Mouse (Mus musculus): ENCODE measurements around the gene Eif1ad. TPM values are rescaled to one million over a fixed set of nuclear protein-coding genes. Genes with fewer than 3 reads are reported as not detected.
A peak's percentile ranks its signal among the peaks of the same experiment; 100 is the strongest.
"Not testable (repeated sequence)": the region's sequence is repeated elsewhere in the genome, so short reads cannot be mapped to it uniquely, and the experiment has no call there.

The Eif1ad gene
- polyA plus RNA-seq, 1 experiment from 2014 or later = 89.4 TPM

- 2% methylated on average over 43 of the region's 43 CpGs for WGBS
- H3K27me3 ChIP-seq (ENCODE audit: low read depth, poor library complexity, severe bottlenecking) = no peaks in the 10 kb centered on the region
- peak within 1 kb of the TSS; percentile 90 for H3K27ac ChIP-seq (replicated peaks)
- peaks cover 41% of the 10 kb centered on the region for H3K4me1 ChIP-seq
- H3K9me3 ChIP-seq (replicated peaks) = no peaks in the 10 kb centered on the region
- peak within 1 kb of the TSS; percentile 100 for H3K4me3 ChIP-seq
- H3K36me3 ChIP-seq = peaks cover 29% of the 10 kb centered on the region
- peak; percentile 95 for DNase-seq (ENCODE audit: low spot score)
These were observed 22.2 kb downstream of the Eif1ad start, which contains the start of gene Sart1 for GRCm38 (mm10) chr19:5388588-5389242. Gene Sart1 (minus strand): TSS chr19:5388703.

GRCm38 (mm10) chr19:5389647-5390046 is 23.1 kb downstream of the Eif1ad start:
- Histone ChIP-seq H3K9me3 (replicated peaks) (no peaks in the 10 kb centered on the region), H3K4me1 (peaks cover 41% of the 10 kb centered on the region), H3K36me3 (peaks cover 20% of the 10 kb centered on the region), H3K4me3 (peak overlapping the region; percentile 100), H3K27me3 (ENCODE audit: low read depth, poor library complexity, severe bottlenecking) (no peaks in the 10 kb centered on the region), H3K27ac (replicated peaks) (peak overlapping the region; percentile 90)
- no peak for DNase-seq (ENCODE audit: low spot score)
- WGBS = 52% methylated on average over 12 of the region's 12 CpGs

DNA sequence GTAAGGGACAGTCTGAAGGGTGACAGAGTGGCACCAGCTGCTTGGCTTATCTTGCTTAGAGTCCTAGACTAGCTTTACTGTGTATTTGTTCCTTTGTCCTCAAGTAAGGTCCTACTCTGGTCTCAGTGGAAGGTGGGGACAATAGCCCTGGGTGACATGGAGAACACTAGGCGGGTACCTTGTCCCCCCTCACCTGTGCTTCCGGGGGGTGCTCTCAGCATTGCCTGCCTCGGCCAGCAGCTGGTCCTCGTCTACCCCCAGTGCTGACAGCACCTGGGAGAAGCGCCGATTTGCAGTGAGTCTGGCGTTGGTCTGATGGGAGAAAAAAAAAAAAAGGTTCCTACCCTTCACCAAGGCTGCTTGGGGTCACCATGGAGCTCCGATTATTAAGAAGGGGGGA is 23.9 kb downstream of the Eif1ad start:
- Histone ChIP-seq H3K9me3 (replicated peaks) (no peaks in the 10 kb centered on the region), H3K4me3 (peak overlapping the region; percentile 100), H3K4me1 (peaks cover 41% of the 10 kb centered on the region), H3K27me3 (ENCODE audit: low read depth, poor library complexity, severe bottlenecking) (no peaks in the 10 kb centered on the region), H3K27ac (replicated peaks) (no peak overlapping the region), H3K36me3 (peaks cover 12% of the 10 kb centered on the region)
- no peak for DNase-seq (ENCODE audit: low spot score)
- 85% methylated on average over 8 of the region's 8 CpGs for WGBS

- 83% methylated on average over 4 of the region's 4 CpGs for whole genome bisulfite sequencing
- no peak overlapping the region for H3K4me3 ChIP-seq
- H3K27ac ChIP-seq (replicated peaks) = no peak overlapping the region
- no peaks in the 10 kb centered on the region for H3K9me3 ChIP-seq (replicated peaks)
- DNase-seq (ENCODE audit: low spot score) = no peak
- no peaks in the 10 kb centered on the region for H3K36me3 ChIP-seq
- H3K4me1 ChIP-seq = peaks cover 25% of the 10 kb centered on the region
- no peaks in the 10 kb centered on the region for H3K27me3 ChIP-seq (ENCODE audit: low read depth, poor library complexity, severe bottlenecking)
These were observed 26.4 kb downstream of the Eif1ad start for GRCm38 (mm10) chr19:5392892-5393291.

DNA sequence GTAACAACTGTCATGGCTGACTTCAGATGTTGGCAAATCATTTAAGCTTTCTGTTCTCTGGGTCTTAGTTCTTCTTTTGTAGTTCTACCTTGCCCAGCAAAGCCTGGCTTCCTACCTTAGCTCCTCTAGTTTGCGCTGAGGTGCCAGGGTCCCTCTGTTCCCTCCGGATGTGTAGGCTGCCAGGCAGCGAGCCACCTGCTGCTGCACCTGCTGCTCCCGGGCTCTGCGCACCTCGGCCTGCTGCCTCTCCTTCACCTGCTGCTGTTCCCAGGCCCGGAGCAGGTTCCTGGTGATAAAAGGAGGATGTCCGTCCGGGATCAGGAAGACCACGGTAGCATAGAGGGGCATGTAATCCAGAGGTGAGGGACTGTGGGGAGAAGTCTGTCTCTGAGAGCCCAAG is 27.6 kb downstream of the Eif1ad start:
- Histone ChIP-seq H3K36me3 (no peaks in the 10 kb centered on the region), H3K4me1 (peaks cover 22% of the 10 kb centered on the region), H3K9me3 (replicated peaks) (no peaks in the 10 kb centered on the region), H3K4me3 (no peak overlapping the region), H3K27me3 (ENCODE audit: low read depth, poor library complexity, severe bottlenecking) (no peaks in the 10 kb centered on the region), H3K27ac (replicated peaks) (no peak overlapping the region)
- DNase-seq (ENCODE audit: low spot score) = no peak
- 57% methylated on average over 10 of the region's 10 CpGs for WGBS

DNA sequence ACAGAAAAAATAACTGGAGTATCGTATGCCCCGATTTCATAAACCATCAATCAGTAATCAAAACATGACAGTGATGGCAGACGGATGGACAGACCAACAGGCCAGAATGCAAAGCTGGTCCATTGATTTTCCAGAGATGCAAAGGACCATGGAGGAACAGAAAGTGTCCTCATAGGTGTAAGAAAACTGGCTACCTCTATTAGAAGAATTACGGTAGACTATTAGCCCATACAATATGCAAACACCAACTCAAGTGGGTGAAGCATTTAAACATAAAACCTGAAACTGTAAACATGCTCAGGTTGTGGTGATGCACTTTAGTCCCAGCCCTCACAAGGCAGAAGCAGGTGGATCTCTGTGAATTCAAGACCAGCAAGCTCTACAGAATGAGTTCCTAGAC is 28.8 kb downstream of the Eif1ad start:
- H3K27me3 ChIP-seq (ENCODE audit: low read depth, poor library complexity, severe bottlenecking) = no peaks in the 10 kb centered on the region
- no peak overlapping the region for H3K27ac ChIP-seq (replicated peaks)
- H3K4me1 ChIP-seq = peaks cover 10% of the 10 kb centered on the region
- no peak overlapping the region for H3K4me3 ChIP-seq
- H3K9me3 ChIP-seq (replicated peaks) = no peaks in the 10 kb centered on the region
- DNase-seq (ENCODE audit: low spot score) = no peak
- WGBS = 72% methylated on average over 4 of the region's 4 CpGs
- H3K36me3 ChIP-seq = no peaks in the 10 kb centered on the region

GRCm38 (mm10) chr19:5401073-5401472 is 34.5 kb downstream of the Eif1ad start:
- WGBS = 76% methylated on average over 4 of the region's 4 CpGs
- not testable (repeated sequence) for DNase-seq (ENCODE audit: low spot score); H3K4me3 ChIP-seq; H3K27me3 ChIP-seq (ENCODE audit: low read depth, poor library complexity, severe bottlenecking); H3K36me3 ChIP-seq; H3K4me1 ChIP-seq; H3K27ac ChIP-seq (replicated peaks); H3K9me3 ChIP-seq (replicated peaks)

- H3K4me1 ChIP-seq = peaks cover 12% of the 10 kb centered on the region
- H3K4me3 ChIP-seq = no peak within 1 kb of the TSS
- no peaks in the 10 kb centered on the region for H3K36me3 ChIP-seq
- H3K27me3 ChIP-seq (ENCODE audit: low read depth, poor library complexity, severe bottlenecking) = no peaks in the 10 kb centered on the region
- H3K27ac ChIP-seq (replicated peaks) = no peak within 1 kb of the TSS
- no peaks in the 10 kb centered on the region for H3K9me3 ChIP-seq (replicated peaks)
- DNase-seq (ENCODE audit: low spot score) = no peak
- 74% methylated on average over 8 of the region's 8 CpGs for WGBS
These were observed 35.8 kb downstream of the Eif1ad start, which contains the start of gene Tsga10ip for GRCm38 (mm10) chr19:5402293-5402692. Gene Tsga10ip (minus strand): TSS chr19:5402526.

DNA sequence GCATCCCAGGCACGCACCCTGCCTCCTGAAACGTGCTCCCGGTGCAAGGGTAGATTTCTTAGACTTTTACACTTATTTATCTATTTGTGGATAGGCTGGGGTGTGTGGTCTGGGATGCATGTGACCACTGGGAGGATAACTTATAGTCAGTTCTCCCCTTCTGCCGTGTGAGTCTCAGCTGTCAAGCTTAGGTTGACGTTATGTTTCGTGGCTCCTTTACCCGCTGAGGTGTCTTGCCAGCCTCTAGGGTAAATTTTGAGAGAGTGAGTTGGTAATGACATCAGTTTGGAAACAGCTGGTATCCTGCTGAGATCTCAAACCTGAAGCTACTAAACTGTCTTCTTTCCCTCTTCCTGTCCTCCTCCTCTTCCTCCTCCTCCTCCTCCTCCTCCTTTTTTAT is 39.4 kb downstream of the Eif1ad start:
- peak overlapping the region; percentile 81 for H3K27ac ChIP-seq (replicated peaks)
- no peaks in the 10 kb centered on the region for H3K9me3 ChIP-seq (replicated peaks)
- DNase-seq (ENCODE audit: low spot score) = no peak
- peak overlapping the region; percentile 52 for H3K4me3 ChIP-seq
- WGBS = 28% methylated on average over 7 of the region's 7 CpGs
- no peaks in the 10 kb centered on the region for H3K27me3 ChIP-seq (ENCODE audit: low read depth, poor library complexity, severe bottlenecking)
- peaks cover 18% of the 10 kb centered on the region for H3K4me1 ChIP-seq
- H3K36me3 ChIP-seq = 0 out of 2 replicates have a peak, but pooled peaks cover 4% of the 10 kb centered on the region

DNA sequence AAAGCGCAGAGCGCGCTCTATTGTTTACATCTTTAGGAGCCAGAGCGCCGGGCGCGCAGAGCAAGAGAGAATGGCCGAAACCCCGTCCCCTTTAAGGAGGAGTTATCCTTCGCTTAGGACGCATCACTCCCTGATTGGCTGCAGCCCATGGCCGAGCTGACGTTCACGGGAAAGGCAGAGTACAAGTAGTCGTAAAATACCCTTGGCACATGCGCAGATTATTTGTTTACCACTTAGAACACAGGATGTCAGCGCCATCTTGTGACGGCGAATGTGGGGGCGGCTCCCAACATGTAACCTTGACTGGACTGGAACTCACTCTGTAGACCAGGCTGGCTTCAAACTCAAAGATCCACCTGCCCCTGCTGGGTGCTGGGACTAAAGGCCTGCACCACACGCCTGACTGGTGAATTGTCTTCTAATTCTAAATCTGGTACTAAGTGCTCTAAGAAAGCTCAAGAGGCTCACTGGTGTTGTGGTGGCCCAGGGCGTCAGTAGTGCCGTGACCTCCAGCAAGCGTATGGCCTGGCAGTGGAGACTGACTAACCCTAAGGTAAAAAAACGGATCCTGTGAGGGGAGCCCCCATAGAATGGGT is 40.1 kb downstream of the Eif1ad start:
- not testable (repeated sequence) for H3K27me3 ChIP-seq (ENCODE audit: low read depth, poor library complexity, severe bottlenecking); H3K36me3 ChIP-seq; H3K9me3 ChIP-seq (replicated peaks)
- 15% methylated on average over 25 of the region's 25 CpGs for WGBS
- H3K27ac ChIP-seq (replicated peaks) = peak overlapping the region; percentile 87
- peak; percentile 62 for DNase-seq (ENCODE audit: low spot score)
- peak overlapping the region; percentile 61 for H3K4me3 ChIP-seq
- peaks cover 19% of the 10 kb centered on the region for H3K4me1 ChIP-seq

DNA sequence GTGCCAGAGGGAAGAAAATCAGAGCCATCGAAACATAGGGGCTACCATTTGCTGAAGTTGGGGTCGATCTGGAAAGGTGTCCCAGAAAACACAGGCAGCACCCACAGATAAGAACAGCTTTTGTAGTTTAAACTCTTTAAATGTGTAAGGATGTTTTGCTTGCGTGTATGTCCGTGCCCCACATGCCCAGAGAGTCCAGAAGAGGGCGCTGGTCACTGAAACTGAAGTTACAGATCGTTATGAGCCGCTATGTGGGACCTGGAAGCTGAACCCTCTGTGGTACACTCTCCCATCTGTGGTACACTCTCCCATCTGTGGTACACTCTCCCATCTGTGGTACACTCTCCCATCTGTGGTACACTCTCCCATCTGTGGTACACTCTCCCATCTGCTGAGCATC is 40.6 kb downstream of the Eif1ad start:
- H3K27me3 ChIP-seq (ENCODE audit: low read depth, poor library complexity, severe bottlenecking) = no peaks in the 10 kb centered on the region
- H3K4me1 ChIP-seq = peaks cover 22% of the 10 kb centered on the region
- H3K27ac ChIP-seq (replicated peaks) = peak overlapping the region; percentile 87
- H3K36me3 ChIP-seq = 0 out of 2 replicates have a peak, but pooled peaks cover 4% of the 10 kb centered on the region
- no peaks in the 10 kb centered on the region for H3K9me3 ChIP-seq (replicated peaks)
- DNase-seq (ENCODE audit: low spot score) = peak; percentile 62
- H3K4me3 ChIP-seq = peak overlapping the region; percentile 61
- WGBS = 22% methylated on average over 7 of the region's 7 CpGs

DNA sequence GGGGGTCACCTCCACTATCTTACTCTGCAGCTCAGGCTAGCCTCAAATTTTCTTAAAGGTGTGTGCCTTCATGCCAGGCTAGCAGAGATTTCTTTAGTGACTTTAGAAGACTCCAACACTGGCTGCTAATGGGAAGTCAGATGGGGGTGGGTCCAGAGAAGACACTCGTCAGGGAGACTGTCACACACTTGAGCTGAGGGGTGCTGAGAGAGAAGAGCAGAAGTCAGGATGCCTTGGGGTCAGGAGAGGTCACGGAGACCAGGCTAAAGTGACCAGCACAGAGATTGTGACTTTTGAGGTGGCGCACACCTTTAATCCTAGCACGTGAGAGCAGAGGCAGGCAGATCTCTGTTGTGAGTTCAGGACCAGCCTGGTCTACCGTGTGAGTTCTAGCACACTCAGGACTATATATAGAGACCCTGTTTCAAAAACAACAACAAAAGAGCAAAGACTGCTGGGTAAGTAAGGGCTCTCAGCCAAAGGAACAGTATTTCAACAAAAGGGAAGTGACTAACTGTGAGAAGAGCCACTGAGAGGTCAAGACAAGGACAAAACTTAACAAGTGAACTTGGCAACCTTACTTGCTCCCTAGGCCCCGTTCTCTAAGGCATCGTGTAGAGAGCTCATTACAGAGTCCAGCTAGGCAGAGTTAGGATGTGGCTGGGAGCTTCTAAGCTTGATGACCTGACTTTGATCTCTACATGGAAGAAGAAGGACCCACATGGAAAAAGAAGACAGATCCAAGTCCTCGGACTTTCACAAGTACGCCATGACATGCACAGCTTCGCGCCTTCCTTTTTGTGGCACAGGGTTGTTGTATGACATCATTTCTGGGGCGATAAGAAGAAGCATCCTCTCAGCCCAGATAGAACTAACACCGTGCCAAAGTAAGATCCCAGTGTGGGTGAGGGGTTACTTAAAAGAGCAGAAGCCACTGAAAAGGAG is 41.8 kb downstream of the Eif1ad start:
- Histone ChIP-seq H3K4me1 (peaks cover 22% of the 10 kb centered on the region), H3K27ac (replicated peaks) (no peak overlapping the region), H3K36me3 (0 out of 2 replicates have a peak, but pooled peaks cover 4% of the 10 kb centered on the region), H3K9me3 (replicated peaks) (no peaks in the 10 kb centered on the region), H3K27me3 (ENCODE audit: low read depth, poor library complexity, severe bottlenecking) (no peaks in the 10 kb centered on the region), H3K4me3 (peak overlapping the region; percentile 61; the same call in 1 of the 2 replicates)
- no peak for DNase-seq (ENCODE audit: low spot score)
- 91% methylated on average over 13 of the region's 13 CpGs for WGBS

Data from midbrain, embryonic 10.5 days (tissue).